Mouse (Mus musculus): ENCODE data around the gene Pld3.

DNA sequence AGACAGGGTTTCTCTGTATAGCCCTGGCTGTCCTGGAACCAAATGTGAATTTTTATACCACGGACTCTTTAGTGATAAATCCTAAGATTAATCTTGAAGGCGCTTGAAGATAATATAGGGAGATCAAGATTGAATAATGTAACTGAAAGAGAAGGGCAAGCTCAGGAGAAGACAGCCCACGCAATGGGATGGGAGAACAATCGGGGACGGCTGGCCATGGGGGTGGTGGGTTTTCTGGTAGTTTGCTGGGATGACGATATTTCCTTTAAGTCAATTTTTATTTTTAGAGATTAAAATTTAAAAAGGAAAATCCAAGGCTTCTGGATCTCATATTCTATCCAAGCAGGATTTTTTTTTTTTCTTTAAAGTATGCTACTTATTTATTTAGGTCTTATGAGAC is 10.0 kb downstream of the Pld3 start:
- TF ChIP-seq E2F4 (IDR thresholded peaks at IDR 0.05; ENCODE audit: borderline replicate concordance, low read depth, low read length) (no peak), GATA1 (IDR thresholded peaks at IDR 0.05; ENCODE audit: low read depth, low read length) (no peak), CTCF (IDR thresholded peaks at IDR 0.05 in 2 of 3, conservative IDR thresholded peaks at IDR 0.05 in 1 of 3; ENCODE audit: control insufficient read depth in 1 of 3, insufficient read depth in 1 of 3, low read depth in 2 of 3, low read length in 3 of 3, poor library complexity in 1 of 3, severe bottlenecking in 1 of 3) (no peak), NRF1 (IDR thresholded peaks at IDR 0.05; ENCODE audit: insufficient read depth, low read depth, low read length, poor library complexity, severe bottlenecking) (no peak), POLR2A (IDR thresholded peaks at IDR 0.05; ENCODE audit: control insufficient read depth in 1 of 2, insufficient read depth in 1 of 2, low read depth in 1 of 2, low read length in 2 of 2, poor library complexity in 1 of 2) (no peak), MAX (IDR thresholded peaks at IDR 0.05; ENCODE audit: low read length) (no peak), JUND (IDR thresholded peaks at IDR 0.05; ENCODE audit: low read depth, low read length) (no peak), TBP (IDR thresholded peaks at IDR 0.05; ENCODE audit: low read depth, low read length) (no peak)
